Mouse (Mus musculus): ENCODE data around the gene Ifitm3.

GRCm38 (mm10) chr7:140987182-140988138 lies 23.1 kb downstream of the Ifitm3 start:
- TF ChIP-seq CTCF (IDR thresholded peaks at IDR 0.05; ENCODE audit: low read depth, low read length): no peak
- no peak for TF ChIP-seq TAL1 (conservative IDR thresholded peaks at IDR 0.05; ENCODE audit: low read depth, low read length)
- no peak for TF ChIP-seq GATA1 (IDR thresholded peaks at IDR 0.05; ENCODE audit: borderline replicate concordance, low read length)
- no peak for TF ChIP-seq GATA2 (IDR thresholded peaks at IDR 0.05; ENCODE audit: borderline replicate concordance, low read depth, low read length)

Data from G1E (cell line).